Mouse (Mus musculus) liver, embryonic 11.5 days (tissue): ENCODE data around the gene Tbx3. TPM values are rescaled to one million over a fixed set of nuclear protein-coding genes. Genes with fewer than 3 reads are reported as not detected.

ENCODE experiments used
- ATAC-seq: fragments of 200-750 bp; cut with Nextera tagmentation; replicated peaks from 2 replicates; pipeline ENCODE4 v1.8.0; 2017; ENCODE audit warnings: moderate number of reproducible peaks, mild to moderate bottlenecking, moderate TSS enrichment, moderate library complexity; ENCODE audit not compliant: low FRiP score
- DNase-seq: peaks from one replicate; pipeline ENCODE4 v3.0.0-alpha.2; 2017; ENCODE audit warnings: low spot score
- H3K27ac ChIP-seq: fragments of 300-500 bp; sonication (generic); 2 replicates; pipeline ENCODE4 v1.5.1; 2014; ENCODE audit warnings: mild to moderate bottlenecking, low read depth, low read length, control low read depth
- H3K27me3 ChIP-seq: fragments of 300-500 bp; sonication (generic); replicated peaks from 2 replicates; pipeline ENCODE4 v1.6.1; 2014; ENCODE audit warnings: low read length, mixed read lengths; ENCODE audit not compliant: control insufficient read depth, insufficient read depth
- H3K36me3 ChIP-seq: fragments of 300-500 bp; sonication (generic); 2 replicates; pipeline ENCODE4 v1.6.1; 2014; ENCODE audit warnings: mild to moderate bottlenecking, low read length, moderate library complexity, mixed read lengths; ENCODE audit not compliant: control insufficient read depth, insufficient read depth
- H3K4me1 ChIP-seq: fragments of 300-500 bp; sonication (generic); replicated peaks from 2 replicates; pipeline ENCODE4 v1.6.1; 2014; ENCODE audit warnings: low read length, mixed read lengths; ENCODE audit not compliant: control insufficient read depth, insufficient read depth
- H3K4me2 ChIP-seq: fragments of 300-500 bp; sonication (generic); 2 replicates; pipeline ENCODE4 v1.6.1; 2014; ENCODE audit warnings: mild to moderate bottlenecking, control low read depth, moderate library complexity
- H3K4me3 ChIP-seq: fragments of 300-500 bp; sonication (generic); 2 replicates; pipeline ENCODE4 v1.5.1; 2014; ENCODE audit warnings: low read depth, low read length, control low read depth
- H3K9ac ChIP-seq: fragments of 300-500 bp; sonication (generic); 2 replicates; pipeline ENCODE4 v1.6.1; 2014; ENCODE audit warnings: low read depth, low read length, control low read depth
- H3K9me3 ChIP-seq: fragments of 300-500 bp; sonication (generic); 2 replicates; pipeline ENCODE4 v1.6.1; 2016; ENCODE audit warnings: low read length, inconsistent platforms, mixed read lengths; ENCODE audit not compliant: control insufficient read depth
- WGBS: fragments of 180-500 bp; shearing (Covaris S2); extraction: QIAGEN DNeasy Blood & Tissue Kit; methylation state at CpG from one replicate; pipeline ENCODE4 v1.1.7; 2014; 5-methylcytosine and 5-hydroxymethylcytosine counted together
- polyA plus RNA-seq: library from polyadenylated mRNA; unstranded; fragments of >200 nt; fragmentation: Nextera tagmentation; extraction: Ambion mirVana; gene quantifications from 2 replicates; pipeline ENCODE4 v1.2.1, GENCODE M21; 2014

The Tbx3 gene
- polyA plus RNA-seq, 1 experiment from 2014 or later = 25.9 TPM

DNA sequence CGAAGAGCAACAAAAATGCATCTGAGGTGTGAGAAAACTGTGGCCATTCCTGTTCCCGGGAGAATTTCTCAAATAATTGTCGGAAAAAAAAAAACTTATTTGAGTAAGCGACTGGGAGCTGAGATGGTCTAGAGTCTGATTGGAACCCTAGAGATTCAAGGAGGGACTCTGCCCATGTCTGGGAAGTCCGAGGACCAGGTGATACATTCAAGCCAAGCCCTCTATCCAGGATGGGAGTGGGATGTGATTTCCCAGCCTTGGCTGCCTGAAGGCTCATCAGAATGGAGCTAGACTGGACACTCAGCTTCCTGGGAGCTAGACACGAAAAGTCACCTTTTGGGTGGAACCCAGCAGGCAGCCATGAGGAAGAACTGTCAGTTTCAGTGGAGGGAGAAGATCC is 12.7 kb upstream of the Tbx3 start:
- WGBS = 13% methylated on average over 6 of the region's 6 CpGs
- ATAC-seq = no peak

DNA sequence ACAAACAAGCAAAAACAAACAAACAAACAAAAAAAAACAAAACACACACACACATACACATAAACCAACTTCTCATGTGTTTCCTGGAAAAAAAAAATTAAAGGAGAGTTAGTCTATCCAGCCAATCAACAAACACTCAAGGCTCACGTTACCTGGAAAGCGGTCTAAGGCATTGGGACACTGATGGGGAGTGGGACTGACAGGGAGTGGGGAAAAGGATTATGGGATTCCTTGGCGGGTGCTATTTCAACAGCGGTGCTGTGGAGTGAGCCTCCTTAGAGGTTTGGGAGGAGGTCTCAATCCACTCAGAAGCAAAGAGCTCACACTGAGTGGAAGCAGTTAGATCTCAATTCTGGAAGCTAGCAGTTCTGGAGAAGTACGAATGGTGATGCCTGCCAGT is 12.1 kb upstream of the Tbx3 start:
- Histone ChIP-seq H3K36me3 (no peaks in the 10 kb centered on the region), H3K4me3 (no peak overlapping the region), H3K27me3 (peaks cover 89% of the 10 kb centered on the region), H3K27ac (no peak overlapping the region), H3K4me2 (no peak overlapping the region), H3K9ac (no peak overlapping the region), H3K4me1 (no peaks in the 10 kb centered on the region), H3K9me3 (no peaks in the 10 kb centered on the region)
- ATAC-seq (no peak), DNase-seq (no peak)
- 8% methylated on average over 5 of the region's 5 CpGs for WGBS

More for the DNA sequence above, 12.7 kb upstream of the Tbx3 start:
- Histone ChIP-seq H3K27ac (no peak overlapping the region), H3K36me3 (no peaks in the 10 kb centered on the region), H3K4me3 (no peak overlapping the region), H3K4me1 (no peaks in the 10 kb centered on the region), H3K27me3 (peaks cover 84% of the 10 kb centered on the region), H3K9me3 (no peaks in the 10 kb centered on the region), H3K4me2 (no peak overlapping the region), H3K9ac (no peak overlapping the region)
- DNase-seq = no peak

DNA sequence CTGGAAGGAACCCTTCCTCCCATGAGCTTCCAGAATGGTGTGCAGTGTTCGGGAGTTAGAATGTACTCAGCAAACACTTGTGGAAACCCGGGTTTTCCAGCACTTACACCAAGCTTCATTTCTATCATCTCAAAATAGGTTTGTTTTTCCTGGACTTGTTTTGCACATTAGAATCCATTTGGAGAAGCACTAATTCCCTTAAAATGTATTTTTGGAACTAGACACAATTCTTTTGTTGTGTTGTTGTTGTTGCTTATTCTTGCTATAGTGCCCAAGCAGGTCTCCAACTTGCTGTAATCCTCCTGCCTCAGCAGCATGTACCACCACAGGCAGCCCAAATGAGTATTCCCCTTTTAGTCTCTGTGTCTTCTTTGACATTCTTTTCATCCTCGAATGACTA is 11.4 kb upstream of the Tbx3 start:
- no peaks in the 10 kb centered on the region for H3K36me3 ChIP-seq
- H3K27ac ChIP-seq = no peak overlapping the region
- ATAC-seq (no peak), DNase-seq (no peak)
- H3K4me3 ChIP-seq = no peak overlapping the region
- H3K9me3 ChIP-seq = no peaks in the 10 kb centered on the region
- no peak overlapping the region for H3K4me2 ChIP-seq
- no peaks in the 10 kb centered on the region for H3K4me1 ChIP-seq
- H3K9ac ChIP-seq = no peak overlapping the region
- peaks cover 91% of the 10 kb centered on the region for H3K27me3 ChIP-seq
- 9% methylated on average over 3 of the region's 3 CpGs for WGBS

DNA sequence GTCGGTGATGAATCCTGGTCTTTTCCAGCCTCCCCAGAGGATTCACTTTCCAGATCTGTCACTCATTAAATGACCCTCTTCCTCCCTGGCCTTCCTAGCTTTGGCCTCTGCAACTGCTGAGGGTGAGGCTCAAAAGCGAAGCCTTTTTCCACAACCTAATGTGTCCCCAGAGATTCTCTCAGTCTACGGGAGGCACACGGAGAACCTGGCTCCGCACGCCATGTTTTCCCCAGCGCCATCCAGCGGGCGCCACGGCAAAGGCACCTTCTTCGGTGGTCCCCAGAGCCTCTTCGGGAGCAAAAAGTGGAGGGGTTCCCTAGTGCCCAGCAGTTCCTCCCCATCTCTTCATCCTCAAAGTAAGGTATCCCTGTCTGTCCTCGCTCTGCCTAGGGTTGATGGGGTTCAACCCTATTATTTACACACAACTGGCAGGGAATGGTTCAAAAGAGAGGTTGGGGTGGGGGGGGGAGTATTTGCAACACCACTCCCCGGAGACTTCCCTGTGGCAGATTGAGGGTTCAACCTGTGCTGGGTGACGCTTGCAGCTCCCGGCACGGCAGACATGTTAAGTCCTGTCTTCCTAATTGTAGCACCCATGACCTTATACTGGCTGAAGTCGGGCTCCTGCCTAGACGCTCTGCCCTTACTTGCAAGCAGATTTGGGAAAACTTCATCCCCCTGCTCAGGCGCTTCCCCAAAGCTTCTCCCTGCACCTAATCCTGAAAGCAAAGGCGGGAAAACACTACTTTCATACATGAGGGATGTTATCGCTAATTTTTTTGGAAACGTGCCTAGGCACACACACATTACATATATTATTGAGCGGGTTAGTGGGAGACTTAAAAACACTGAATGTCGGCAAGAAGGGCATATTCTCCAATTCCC is 9.7 kb upstream of the Tbx3 start:
- DNase-seq (no peak), ATAC-seq (no peak)
- Histone ChIP-seq H3K36me3 (no peaks in the 10 kb centered on the region), H3K27me3 (peaks cover 98% of the 10 kb centered on the region), H3K9ac (no peak overlapping the region), H3K4me1 (no peaks in the 10 kb centered on the region), H3K9me3 (no peaks in the 10 kb centered on the region), H3K27ac (no peak overlapping the region), H3K4me3 (no peak overlapping the region), H3K4me2 (peak overlapping the region; percentile 27)
- WGBS = 6% methylated on average over 25 of the region's 25 CpGs

DNA sequence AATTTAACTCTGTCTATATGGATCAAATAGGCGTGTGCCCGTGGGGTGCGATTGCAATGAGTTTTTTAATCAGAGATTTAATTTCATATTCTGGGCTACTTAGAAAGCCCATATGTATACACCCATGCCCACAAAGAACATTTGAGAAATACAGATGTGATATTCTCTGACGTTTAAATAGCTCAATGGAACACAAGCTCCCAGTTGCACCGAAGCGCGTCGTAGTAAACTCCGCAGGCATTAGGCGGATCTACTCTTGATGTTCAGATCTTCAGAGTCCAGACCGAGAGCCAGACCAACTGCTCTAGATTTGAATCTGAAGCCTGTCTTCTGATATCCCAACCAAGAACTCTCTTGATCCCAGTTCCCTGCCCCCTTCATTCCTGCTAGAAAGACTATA is 9.0 kb upstream of the Tbx3 start:
- Histone ChIP-seq H3K4me2 (peak overlapping the region; percentile 27; the same call in 1 of the 2 replicates), H3K9ac (no peak overlapping the region), H3K9me3 (no peaks in the 10 kb centered on the region), H3K27ac (no peak overlapping the region), H3K4me1 (no peaks in the 10 kb centered on the region), H3K36me3 (no peaks in the 10 kb centered on the region), H3K27me3 (peaks cover 98% of the 10 kb centered on the region), H3K4me3 (no peak overlapping the region)
- ATAC-seq = no peak
- 4% methylated on average over 11 of the region's 11 CpGs for WGBS
- no peak for DNase-seq

DNA sequence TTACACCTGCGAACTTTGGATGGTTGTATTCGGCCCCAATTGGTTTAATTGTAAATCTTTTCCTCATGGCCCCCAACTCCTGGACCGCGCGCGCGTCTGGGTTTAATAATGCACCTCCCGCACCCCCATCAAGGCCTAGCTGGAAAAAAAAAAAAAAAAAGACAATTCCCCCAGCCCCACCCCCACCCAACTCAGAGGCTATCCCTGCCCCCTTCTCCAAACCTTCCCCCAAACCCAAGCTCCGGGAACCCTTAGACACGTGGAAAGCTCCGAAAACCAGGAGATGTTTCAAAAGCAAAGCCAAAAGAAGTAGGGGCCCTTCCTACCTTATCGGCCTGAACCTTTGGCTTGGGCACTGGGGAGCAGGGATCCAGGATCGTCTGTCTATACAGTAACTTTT is 8.1 kb upstream of the Tbx3 start:
- H3K36me3 ChIP-seq = no peaks in the 10 kb centered on the region
- peak overlapping the region; percentile 27; the same call in 1 of the 2 replicates for H3K4me2 ChIP-seq
- no peak overlapping the region for H3K4me3 ChIP-seq
- no peaks in the 10 kb centered on the region for H3K4me1 ChIP-seq
- DNase-seq (no peak), ATAC-seq (no peak)
- peaks cover 98% of the 10 kb centered on the region for H3K27me3 ChIP-seq
- WGBS = 4% methylated on average over 13 of the region's 13 CpGs
- H3K9ac ChIP-seq = no peak overlapping the region
- no peak overlapping the region for H3K27ac ChIP-seq
- H3K9me3 ChIP-seq = no peaks in the 10 kb centered on the region

DNA sequence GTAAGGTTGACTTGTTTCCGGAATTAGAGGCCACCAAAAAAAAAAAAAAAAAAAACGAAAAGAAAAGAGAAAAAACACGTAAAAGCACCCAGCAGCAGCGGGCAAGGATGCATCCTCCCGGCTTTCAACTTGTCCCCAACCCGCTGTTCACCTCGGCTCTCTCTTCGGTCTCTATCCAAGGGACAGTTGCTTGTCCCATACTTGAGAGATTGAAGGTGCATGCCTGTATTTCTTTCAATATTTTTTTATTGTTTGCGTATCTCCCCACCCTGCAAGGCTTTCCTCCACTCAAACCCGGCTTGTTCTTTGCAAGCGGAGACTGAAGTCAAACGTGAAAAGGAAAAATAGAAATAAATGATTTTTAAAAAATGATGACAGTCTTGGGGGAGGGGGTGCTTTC is 7.7 kb upstream of the Tbx3 start:
- Histone ChIP-seq H3K9ac (no peak overlapping the region), H3K27ac (no peak overlapping the region), H3K9me3 (no peaks in the 10 kb centered on the region), H3K36me3 (no peaks in the 10 kb centered on the region), H3K4me1 (no peaks in the 10 kb centered on the region), H3K4me3 (no peak overlapping the region), H3K4me2 (peak overlapping the region; percentile 34; the same call in 1 of the 2 replicates), H3K27me3 (peaks cover 98% of the 10 kb centered on the region)
- no peak for DNase-seq
- 5% methylated on average over 12 of the region's 12 CpGs for WGBS
- no peak for ATAC-seq

DNA sequence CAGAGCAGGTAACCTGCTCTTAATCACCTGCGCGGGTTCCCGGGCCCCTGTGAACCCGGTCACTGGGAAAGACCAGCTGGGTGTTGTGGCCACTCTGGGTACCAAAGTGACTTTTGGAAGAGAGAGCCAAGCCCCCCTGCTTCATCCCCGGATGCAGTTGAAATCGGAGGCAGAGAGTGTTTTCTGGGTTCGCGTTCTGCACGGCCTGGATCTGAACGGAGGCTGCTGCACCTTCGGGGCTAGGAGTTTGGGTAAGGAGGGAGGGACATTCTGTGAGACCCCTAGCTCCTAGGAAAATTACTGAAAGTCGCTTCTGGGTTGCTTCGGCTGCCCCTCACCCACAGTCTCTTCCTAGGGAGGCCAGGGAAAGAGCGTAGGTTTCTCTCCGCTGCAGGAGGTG is 7.2 kb upstream of the Tbx3 start:
- DNase-seq (no peak), ATAC-seq (no peak)
- Histone ChIP-seq H3K9ac (no peak overlapping the region), H3K4me2 (peak overlapping the region; percentile 34), H3K4me1 (peaks cover 3% of the 10 kb centered on the region; the same call in 1 of the 2 replicates), H3K4me3 (no peak overlapping the region), H3K27me3 (peaks cover 98% of the 10 kb centered on the region), H3K36me3 (no peaks in the 10 kb centered on the region), H3K27ac (no peak overlapping the region), H3K9me3 (no peaks in the 10 kb centered on the region)
- WGBS = 5% methylated on average over 15 of the region's 15 CpGs

DNA sequence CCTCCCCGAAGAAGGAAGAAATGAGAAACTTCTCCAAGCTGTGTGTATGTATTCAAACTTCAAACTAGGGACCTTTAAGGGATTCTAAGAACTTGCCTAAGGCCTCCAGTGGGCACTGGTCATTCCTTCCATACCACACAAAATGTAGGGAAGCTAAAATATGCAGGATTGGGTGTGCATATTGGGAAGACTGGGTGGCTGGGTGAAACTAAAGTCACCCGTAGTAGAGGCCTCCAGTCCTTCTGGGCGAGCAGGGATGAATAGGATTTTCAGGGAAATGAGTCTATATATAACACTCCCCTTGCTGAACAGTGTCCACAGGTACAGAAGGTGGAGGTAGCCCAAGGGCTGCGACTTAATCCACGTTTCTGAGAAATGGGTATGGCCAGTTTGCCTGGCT is 6.7 kb upstream of the Tbx3 start:
- H3K27ac ChIP-seq = no peak overlapping the region
- WGBS = 20% methylated on average over 5 of the region's 5 CpGs
- H3K4me3 ChIP-seq = no peak overlapping the region
- DNase-seq (no peak), ATAC-seq (no peak)
- no peaks in the 10 kb centered on the region for H3K9me3 ChIP-seq
- no peaks in the 10 kb centered on the region for H3K36me3 ChIP-seq
- no peak overlapping the region for H3K9ac ChIP-seq
- H3K4me1 ChIP-seq = peaks cover 5% of the 10 kb centered on the region; the same call in 1 of the 2 replicates
- peaks cover 98% of the 10 kb centered on the region for H3K27me3 ChIP-seq
- no peak overlapping the region for H3K4me2 ChIP-seq
